Mouse (Mus musculus): ENCODE data around the gene Rps27a. TPM values are rescaled to one million over a fixed set of nuclear protein-coding genes. Genes with fewer than 3 reads are reported as not detected.

The Rps27a gene
- polyA plus RNA-seq (2014; fragmentation: Illumina TruSeq; extraction: RNeasy Lipid Tissue Mini Kit (QIAGEN cat#74804); ENCODE audit: low replicate concordance) = 1,022 TPM

GRCm38 (mm10) chr11:29547752-29548503 lies at the start of gene Rps27a, which contains the start of gene Clhc1:
Gene Rps27a, minus strand, starts transcription at chr11:29548109.
Gene Clhc1, plus strand, starts transcription at chr11:29547950.

GRCm38 (mm10) chr11:29525988-29526794 lies 21.7 kb downstream of the Rps27a start, which contains the start of gene Mtif2:
Gene Mtif2, plus strand, starts transcription at chr11:29526408.

GRCm38 (mm10) chr11:29514682-29515412 lies 33.1 kb downstream of the Rps27a start, which contains the start of gene Prorsd1:
Gene Prorsd1, minus strand, starts transcription at chr11:29515033.

Other genes with a start within 250 kb of the Rps27a start
- gene Ccdc88a, start 174.5 kb downstream of the Rps27a start, polyA plus RNA-seq (2014; fragmentation: Illumina TruSeq; extraction: RNeasy Lipid Tissue Mini Kit (QIAGEN cat#74804); ENCODE audit: low replicate concordance) = 4.5 TPM
- gene Prorsd1, start 33.1 kb downstream of the Rps27a start, polyA plus RNA-seq (2014; fragmentation: Illumina TruSeq; extraction: RNeasy Lipid Tissue Mini Kit (QIAGEN cat#74804); ENCODE audit: low replicate concordance) = 36.2 TPM
- 86.0 TPM for gene Mtif2, start 21.7 kb downstream of the Rps27a start, polyA plus RNA-seq (2014; fragmentation: Illumina TruSeq; extraction: RNeasy Lipid Tissue Mini Kit (QIAGEN cat#74804); ENCODE audit: low replicate concordance)
- gene Clhc1, start 159 bp downstream of the Rps27a start, polyA plus RNA-seq (2014; fragmentation: Illumina TruSeq; extraction: RNeasy Lipid Tissue Mini Kit (QIAGEN cat#74804); ENCODE audit: low replicate concordance) = 0.74 TPM
- gene Rtn4, start 144.8 kb upstream of the Rps27a start, polyA plus RNA-seq (2014; fragmentation: Illumina TruSeq; extraction: RNeasy Lipid Tissue Mini Kit (QIAGEN cat#74804); ENCODE audit: low replicate concordance) = 160 TPM